Mouse (Mus musculus) C2C12 (cell line): ENCODE measurements at regions not wholly inside any gene's neighbourhood (a gene's known extent, or its start where the extent isn't known, plus 50 kb on each side); places are given as distances from the start of the nearest gene placed in this dataset.

ENCODE experiments used
- CTCF ChIP-seq: IDR thresholded peaks from one replicate; pipeline ENCODE4 v1.5.1; 2011; ENCODE audit not compliant: control insufficient read depth, insufficient read depth, insufficient read length
- FOSL1 ChIP-seq: IDR thresholded peaks from one replicate; pipeline ENCODE4 v1.8.0; 2011; ENCODE audit warnings: mild to moderate bottlenecking, low read length; ENCODE audit not compliant: poor library complexity, insufficient read depth, severe bottlenecking
- USF1 ChIP-seq: IDR thresholded peaks from one replicate; pipeline ENCODE4 v1.6.1; 2011; ENCODE audit warnings: low read depth, mild to moderate bottlenecking, control low read depth, moderate library complexity

DNA sequence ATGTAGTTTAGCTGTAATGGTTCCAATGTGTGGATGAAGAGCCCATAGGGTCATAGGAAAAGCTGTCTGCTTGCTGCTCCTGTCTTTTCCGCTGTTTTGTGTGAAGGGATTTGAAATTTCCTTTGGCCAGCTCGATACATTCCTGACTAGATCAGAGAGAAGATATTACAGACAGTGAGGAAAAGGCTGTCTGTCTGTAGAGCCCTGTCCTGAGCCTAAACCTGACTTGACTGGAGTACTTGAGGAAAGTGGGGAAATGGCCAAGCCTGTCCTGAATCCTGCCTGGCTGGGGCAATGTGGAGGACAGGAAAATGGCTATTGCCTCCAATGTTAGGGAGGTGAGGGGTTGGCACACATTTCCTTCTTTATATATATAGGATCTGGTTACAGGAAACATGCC is 601.0 kb upstream of the Nrp1 start:
- TF ChIP-seq CTCF: no peak
- no peak for TF ChIP-seq USF1
- TF ChIP-seq FOSL1: no peak
